Mouse (Mus musculus) limb, embryonic 15.5 days (tissue): Measurements from ENCODE around the gene St6galnac4. TPM values are rescaled to one million over a fixed set of nuclear protein-coding genes. Genes with fewer than 3 reads are reported as not detected.

ENCODE experiments used
- ATAC-seq: fragments of 200-750 bp; cut with Nextera tagmentation; 2 replicates; pipeline ENCODE4 v1.8.0; 2017; ENCODE audit warnings: low read depth, moderate TSS enrichment; ENCODE audit not compliant: insufficient number of reproducible peaks, low FRiP score, low TSS enrichment
- H3K27ac ChIP-seq: fragments of 300-500 bp; sonication (generic); 2 replicates; pipeline ENCODE4 v1.5.1; 2015; ENCODE audit warnings: moderate library complexity, mild to moderate bottlenecking, inconsistent platforms
- H3K27me3 ChIP-seq: fragments of 300-500 bp; sonication (generic); 2 replicates; pipeline ENCODE4 v1.6.1; 2015; ENCODE audit warnings: inconsistent platforms
- H3K36me3 ChIP-seq: fragments of 300-500 bp; sonication (generic); 2 replicates; pipeline ENCODE4 v1.6.1; 2015; ENCODE audit warnings: inconsistent platforms
- H3K4me1 ChIP-seq: fragments of 300-500 bp; sonication (generic); 2 replicates; pipeline ENCODE4 v1.6.1; 2015; ENCODE audit warnings: inconsistent platforms
- H3K4me2 ChIP-seq: fragments of 300-500 bp; sonication (generic); 2 replicates; pipeline ENCODE4 v1.6.1; 2015; ENCODE audit warnings: mild to moderate bottlenecking, inconsistent platforms
- H3K4me3 ChIP-seq: fragments of 300-500 bp; sonication (generic); 2 replicates; pipeline ENCODE4 v1.5.1; 2015; ENCODE audit warnings: mild to moderate bottlenecking, inconsistent platforms
- H3K9ac ChIP-seq: fragments of 300-500 bp; sonication (generic); 2 replicates; pipeline ENCODE4 v1.6.1; 2015; ENCODE audit warnings: inconsistent platforms
- H3K9me3 ChIP-seq: fragments of 300-500 bp; sonication (generic); 2 replicates; pipeline ENCODE4 v1.6.1; 2016; ENCODE audit warnings: inconsistent platforms
- WGBS: fragments of 180-500 bp; shearing (Covaris S2); methylation state at CpG from one replicate; pipeline ENCODE4 v1.1.7; 2015; 5-methylcytosine and 5-hydroxymethylcytosine counted together
- polyA plus RNA-seq: library from polyadenylated mRNA; unstranded; fragments of >200 nt; fragmentation: Nextera tagmentation; extraction: Ambion mirVana; gene quantifications from 2 replicates; pipeline ENCODE4 v1.2.1, GENCODE M21; 2015

St6galnac4 gene
- polyA plus RNA-seq, 1 experiment from 2014 or later, result 33.8 TPM

DNA sequence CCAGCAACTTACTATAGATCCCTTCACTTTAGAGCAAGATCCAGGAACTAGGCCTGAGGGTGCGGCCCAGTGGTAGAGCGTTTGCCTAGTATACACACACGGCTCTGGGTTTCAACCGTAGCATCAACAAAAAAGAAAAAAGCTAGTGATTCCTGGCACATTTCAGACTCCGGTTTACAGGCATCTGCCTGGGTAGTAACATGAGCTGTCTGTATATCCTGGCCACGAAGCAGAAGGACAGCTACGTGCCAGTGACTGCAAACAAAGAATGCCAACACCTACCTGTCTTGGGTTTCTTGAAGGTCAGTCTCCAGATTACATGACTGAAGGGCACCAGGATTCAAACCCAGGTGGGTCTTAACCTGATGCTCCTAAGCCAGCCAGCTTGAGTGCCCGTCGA lies 37.7 kb upstream of the St6galnac4 start:
- Histone ChIP-seq H3K4me1 (peaks cover 50% of the 10 kb centered on the region), H3K4me2 (0 out of 2 replicates have a peak overlapping the region, but pooled peaks have one; percentile 6)
- 42% methylated on average over 9 of the region's 9 CpGs for WGBS

DNA sequence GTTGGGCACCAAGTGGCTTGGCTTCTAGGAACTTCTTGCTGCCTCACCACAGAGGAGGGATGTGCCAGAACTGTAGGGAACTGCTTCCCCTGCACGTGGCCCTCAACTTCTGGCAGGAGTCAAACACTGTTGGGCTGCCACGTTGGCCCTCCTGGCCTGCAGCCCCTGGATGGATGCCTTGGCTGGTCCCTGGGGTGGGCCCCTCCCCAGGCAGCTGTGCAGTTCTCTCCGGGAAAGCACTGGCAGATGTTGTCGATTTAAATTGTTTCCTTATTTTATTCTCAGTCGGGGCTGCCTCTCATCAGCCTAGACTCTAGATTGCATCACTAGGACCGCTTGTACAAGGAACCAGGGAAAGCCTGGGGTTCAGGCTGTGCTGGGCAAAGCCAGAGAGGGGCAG lies 37.1 kb upstream of the St6galnac4 start:
- Histone ChIP-seq H3K27ac (peak overlapping the region; percentile 90), H3K9ac (no peak overlapping the region), H3K27me3 (no peaks in the 10 kb centered on the region), H3K4me1 (peaks cover 53% of the 10 kb centered on the region), H3K4me3 (no peak overlapping the region), H3K4me2 (0 out of 2 replicates have a peak overlapping the region, but pooled peaks have one; percentile 6), H3K36me3 (peaks cover 4% of the 10 kb centered on the region; the same call in 1 of the 2 replicates), H3K9me3 (no peaks in the 10 kb centered on the region)
- WGBS, result 23% methylated on average over 6 of the region's 6 CpGs
- ATAC-seq, result peak; percentile 89

More for the DNA sequence above, 37.7 kb upstream of the St6galnac4 start:
- Histone ChIP-seq H3K27me3 (no peaks in the 10 kb centered on the region), H3K9ac (no peak overlapping the region), H3K27ac (peak overlapping the region; percentile 90), H3K36me3 (peaks cover 4% of the 10 kb centered on the region; the same call in 1 of the 2 replicates), H3K9me3 (no peaks in the 10 kb centered on the region), H3K4me3 (no peak overlapping the region)
- ATAC-seq, result no peak

DNA sequence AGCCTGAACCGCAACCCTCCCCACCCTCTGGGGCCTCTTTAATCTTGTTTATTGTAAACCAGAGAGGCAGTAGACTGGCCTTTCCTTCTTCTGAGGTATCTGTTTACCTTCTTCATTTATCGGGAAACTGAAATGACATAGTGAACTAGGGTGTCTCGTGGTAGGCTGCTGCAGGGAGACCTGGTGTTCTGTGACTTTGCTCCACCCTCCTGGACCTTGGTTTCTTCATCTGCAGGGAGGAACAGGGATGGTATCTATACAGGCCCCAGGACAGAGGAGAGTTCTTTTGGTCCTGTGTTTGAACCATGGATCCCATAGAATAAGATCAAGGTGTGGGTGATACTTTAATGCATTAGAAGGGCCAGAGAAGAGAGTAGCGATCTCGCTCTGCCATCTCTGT lies 35.7 kb upstream of the St6galnac4 start:
- no peak for ATAC-seq
- Histone ChIP-seq H3K27me3 (no peaks in the 10 kb centered on the region), H3K9me3 (no peaks in the 10 kb centered on the region), H3K36me3 (peaks cover 8% of the 10 kb centered on the region; the same call in 1 of the 2 replicates), H3K27ac (0 out of 2 replicates have a peak overlapping the region, but pooled peaks have one; percentile 17), H3K4me3 (no peak overlapping the region), H3K4me1 (peaks cover 66% of the 10 kb centered on the region), H3K4me2 (no peak overlapping the region), H3K9ac (no peak overlapping the region)
- WGBS, result 68% methylated on average over 5 of the region's 5 CpGs

DNA sequence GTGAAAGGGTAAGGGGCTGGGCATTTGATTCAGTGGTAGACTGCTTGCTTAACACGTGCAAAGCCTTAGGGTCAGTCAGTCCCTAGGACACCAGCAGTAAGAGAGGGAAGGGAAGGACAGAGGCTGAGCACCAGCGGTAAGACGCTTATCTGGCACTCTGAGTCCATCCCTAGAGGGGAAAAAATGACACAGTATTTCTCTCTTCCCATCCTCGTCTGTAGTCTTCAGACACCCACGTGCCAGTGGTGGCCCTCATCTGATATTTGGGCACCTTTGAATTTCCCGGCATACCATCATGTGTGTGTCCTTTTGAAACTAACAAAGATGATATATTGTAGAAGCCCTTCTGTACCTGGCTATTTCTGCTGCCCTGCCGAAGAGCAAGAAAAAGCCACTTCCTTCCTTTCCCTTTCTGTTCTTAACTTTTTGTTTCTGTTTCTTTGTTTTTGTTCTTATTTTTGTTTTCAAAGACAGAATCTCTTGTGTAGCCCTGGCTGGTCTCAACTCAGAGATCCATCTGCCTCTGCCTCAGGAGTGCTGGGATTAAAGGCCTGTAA lies 33.2 kb upstream of the St6galnac4 start:
- Histone ChIP-seq H3K27ac (no peak overlapping the region; the same call in 1 of the 2 replicates), H3K4me1 (peaks cover 64% of the 10 kb centered on the region), H3K9me3 (no peaks in the 10 kb centered on the region), H3K4me3 (no peak overlapping the region), H3K36me3 (peaks cover 13% of the 10 kb centered on the region), H3K27me3 (no peaks in the 10 kb centered on the region), H3K9ac (no peak overlapping the region), H3K4me2 (no peak overlapping the region)
- WGBS, result 79% methylated on average over 7 of the region's 7 CpGs
- ATAC-seq, result no peak

DNA sequence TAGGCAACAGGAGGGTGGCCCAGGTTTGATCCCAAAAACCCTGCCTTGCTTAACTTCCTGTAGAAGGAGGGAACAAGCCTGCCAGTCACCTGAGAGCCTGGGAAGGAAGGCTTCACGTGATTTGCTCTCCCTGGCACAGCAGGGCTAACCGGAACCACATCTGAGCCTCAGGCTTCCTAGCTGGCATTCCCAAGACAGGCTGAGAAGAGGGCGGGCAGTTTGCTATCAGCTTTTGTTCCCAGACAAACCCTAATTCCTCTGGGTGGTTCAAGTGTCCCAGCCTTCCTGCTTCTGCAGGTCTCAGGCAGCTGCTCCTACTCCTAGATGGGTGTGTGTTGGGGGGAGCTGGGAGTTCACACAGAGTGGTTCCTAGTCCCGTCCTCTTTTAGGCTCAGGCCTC lies 31.4 kb upstream of the St6galnac4 start:
- Histone ChIP-seq H3K4me1 (peaks cover 46% of the 10 kb centered on the region), H3K36me3 (peaks cover 29% of the 10 kb centered on the region), H3K9ac (no peak overlapping the region), H3K4me2 (no peak overlapping the region), H3K27me3 (no peaks in the 10 kb centered on the region), H3K4me3 (no peak overlapping the region), H3K9me3 (no peaks in the 10 kb centered on the region), H3K27ac (peak overlapping the region; percentile 59)
- ATAC-seq, result peak; percentile 24; the same call in 1 of the 2 replicates
- WGBS, result 37% methylated on average over 4 of the region's 4 CpGs

DNA sequence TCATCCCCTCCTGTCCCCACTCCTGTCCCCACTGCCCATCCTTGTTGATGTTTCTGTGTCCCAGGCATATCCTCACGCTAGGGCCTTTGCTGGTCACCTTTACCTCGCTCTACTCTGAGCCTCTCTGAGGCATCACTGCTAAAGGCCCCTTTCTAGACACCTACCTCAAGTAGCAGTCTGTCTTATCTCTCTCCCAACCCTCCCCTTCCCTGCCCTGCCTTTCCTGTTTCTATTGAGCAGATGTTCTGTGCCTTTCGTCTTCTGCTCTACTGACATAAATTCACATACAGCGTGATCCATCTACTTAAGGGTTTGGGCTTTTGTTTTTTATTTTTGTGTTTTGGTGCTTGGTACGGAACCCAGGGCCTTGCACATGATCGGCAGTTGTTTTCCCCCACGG lies 30.9 kb upstream of the St6galnac4 start:
- WGBS, result 74% methylated on average over 7 of the region's 7 CpGs
- H3K4me3 ChIP-seq, result no peak overlapping the region
- H3K9me3 ChIP-seq, result no peaks in the 10 kb centered on the region
- H3K4me1 ChIP-seq, result peaks cover 40% of the 10 kb centered on the region
- H3K36me3 ChIP-seq, result peaks cover 34% of the 10 kb centered on the region
- H3K9ac ChIP-seq, result no peak overlapping the region
- H3K27ac ChIP-seq, result peak overlapping the region; percentile 59
- no peak overlapping the region for H3K4me2 ChIP-seq
- no peak for ATAC-seq
- no peaks in the 10 kb centered on the region for H3K27me3 ChIP-seq

DNA sequence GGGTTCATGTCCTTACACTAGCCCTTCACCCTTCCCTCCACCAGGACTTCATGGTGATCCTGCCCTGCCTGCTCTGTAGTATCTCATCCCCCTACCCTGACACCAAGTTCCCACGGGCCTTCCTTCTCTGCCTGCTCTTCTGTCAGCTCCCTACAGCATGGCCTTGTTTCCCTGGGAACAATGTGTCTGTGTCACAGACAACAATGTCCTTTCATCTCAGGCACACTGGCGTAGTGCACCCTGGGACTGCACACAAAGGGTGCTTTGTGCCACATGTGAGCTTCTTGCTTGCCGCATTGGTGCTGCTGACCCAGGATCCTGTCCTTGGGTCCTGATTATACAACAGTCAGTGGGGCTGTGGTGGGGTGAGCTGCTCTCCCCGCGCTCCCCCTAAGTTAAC lies 27.3 kb upstream of the St6galnac4 start:
- 69% methylated on average over 5 of the region's 5 CpGs for WGBS
- ATAC-seq, result 0 out of 2 replicates have a peak, but pooled peaks have one; percentile 41
- no peak overlapping the region for H3K4me2 ChIP-seq
- no peak overlapping the region for H3K4me3 ChIP-seq
- H3K36me3 ChIP-seq, result peaks cover 63% of the 10 kb centered on the region
- peaks cover 27% of the 10 kb centered on the region for H3K4me1 ChIP-seq
- H3K9ac ChIP-seq, result no peak overlapping the region
- H3K27me3 ChIP-seq, result no peaks in the 10 kb centered on the region
- H3K9me3 ChIP-seq, result no peaks in the 10 kb centered on the region
- peak overlapping the region; percentile 17; the same call in 1 of the 2 replicates for H3K27ac ChIP-seq

DNA sequence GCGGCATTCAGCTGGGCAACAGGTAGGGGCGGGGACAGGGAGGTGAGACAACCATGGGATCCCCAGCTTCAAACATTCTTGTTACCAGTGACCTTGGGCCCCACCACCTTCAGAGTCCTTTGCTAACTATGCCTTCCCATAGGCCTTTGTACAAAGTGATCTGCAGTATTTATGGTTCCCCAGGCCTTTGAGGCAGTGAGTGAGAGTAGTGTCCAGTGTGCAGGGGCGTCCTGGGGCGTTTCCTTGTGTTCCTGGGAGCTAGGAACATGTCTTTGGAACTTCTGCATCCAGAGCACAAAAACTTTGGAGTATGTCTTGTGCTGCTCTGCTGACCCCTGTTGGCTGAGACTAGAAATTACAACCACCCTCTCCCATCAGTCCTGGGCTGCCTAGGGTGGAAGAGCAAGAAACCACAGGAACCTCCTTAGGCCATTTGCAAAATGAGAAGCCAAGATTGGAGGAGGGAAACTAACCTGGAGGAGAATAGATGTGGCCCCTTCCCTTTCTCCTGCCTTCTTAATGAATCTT lies 20.3 kb upstream of the St6galnac4 start:
- Histone ChIP-seq H3K36me3 (peaks cover 63% of the 10 kb centered on the region), H3K4me1 (peaks cover 6% of the 10 kb centered on the region), H3K9me3 (no peaks in the 10 kb centered on the region), H3K4me3 (no peak overlapping the region), H3K27ac (peak overlapping the region; percentile 33; the same call in 1 of the 2 replicates), H3K4me2 (no peak overlapping the region), H3K9ac (no peak overlapping the region), H3K27me3 (no peaks in the 10 kb centered on the region)
- ATAC-seq, result no peak
- 37% methylated on average over 4 of the region's 4 CpGs for WGBS

DNA sequence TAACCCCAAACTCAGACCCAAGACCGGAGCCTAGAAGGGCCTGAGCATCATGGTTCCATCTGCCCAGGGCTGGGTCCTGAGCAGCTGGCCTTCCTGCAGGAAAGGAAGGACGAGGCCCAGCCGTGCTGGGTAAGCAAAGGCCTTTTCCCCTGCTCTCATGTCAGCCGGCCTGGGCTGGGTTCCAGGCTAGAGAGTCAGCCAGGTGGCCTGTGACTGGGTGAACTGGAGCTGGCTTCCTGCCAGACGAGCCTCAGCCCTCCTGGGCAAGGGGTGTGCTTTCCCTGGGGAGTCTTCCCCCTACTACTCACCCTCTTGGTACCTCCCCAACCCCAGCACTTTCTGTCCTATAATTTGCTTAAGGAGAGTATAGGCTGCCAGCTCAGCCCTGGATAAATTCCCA lies 18.7 kb upstream of the St6galnac4 start:
- peaks cover 62% of the 10 kb centered on the region for H3K36me3 ChIP-seq
- H3K27ac ChIP-seq, result no peak overlapping the region
- no peak overlapping the region for H3K4me2 ChIP-seq
- peaks cover 17% of the 10 kb centered on the region for H3K4me1 ChIP-seq
- no peak overlapping the region for H3K9ac ChIP-seq
- no peaks in the 10 kb centered on the region for H3K9me3 ChIP-seq
- no peak for ATAC-seq
- no peaks in the 10 kb centered on the region for H3K27me3 ChIP-seq
- 57% methylated on average over 5 of the region's 5 CpGs for WGBS
- no peak overlapping the region for H3K4me3 ChIP-seq

DNA sequence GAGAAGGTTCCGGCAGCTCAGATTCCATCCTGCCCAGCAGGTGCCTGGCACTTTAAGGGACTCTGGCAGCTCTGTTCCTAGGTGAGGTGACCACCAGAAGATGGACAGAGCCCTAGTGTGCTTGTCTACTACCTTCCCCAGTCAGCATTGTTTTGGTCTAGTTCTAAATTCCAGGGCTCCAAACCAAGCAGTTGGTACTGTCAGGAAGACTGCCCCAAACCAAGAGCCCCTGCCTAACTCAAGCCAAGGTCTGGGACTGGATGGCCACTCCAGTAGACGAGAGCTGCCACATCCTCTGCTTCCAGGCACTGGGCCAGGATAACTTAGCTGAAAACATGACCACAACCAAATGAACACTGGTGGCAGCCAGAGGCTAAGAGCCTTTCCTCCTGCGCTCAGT lies 18.0 kb upstream of the St6galnac4 start:
- 85% methylated on average over 3 of the region's 3 CpGs for WGBS

DNA sequence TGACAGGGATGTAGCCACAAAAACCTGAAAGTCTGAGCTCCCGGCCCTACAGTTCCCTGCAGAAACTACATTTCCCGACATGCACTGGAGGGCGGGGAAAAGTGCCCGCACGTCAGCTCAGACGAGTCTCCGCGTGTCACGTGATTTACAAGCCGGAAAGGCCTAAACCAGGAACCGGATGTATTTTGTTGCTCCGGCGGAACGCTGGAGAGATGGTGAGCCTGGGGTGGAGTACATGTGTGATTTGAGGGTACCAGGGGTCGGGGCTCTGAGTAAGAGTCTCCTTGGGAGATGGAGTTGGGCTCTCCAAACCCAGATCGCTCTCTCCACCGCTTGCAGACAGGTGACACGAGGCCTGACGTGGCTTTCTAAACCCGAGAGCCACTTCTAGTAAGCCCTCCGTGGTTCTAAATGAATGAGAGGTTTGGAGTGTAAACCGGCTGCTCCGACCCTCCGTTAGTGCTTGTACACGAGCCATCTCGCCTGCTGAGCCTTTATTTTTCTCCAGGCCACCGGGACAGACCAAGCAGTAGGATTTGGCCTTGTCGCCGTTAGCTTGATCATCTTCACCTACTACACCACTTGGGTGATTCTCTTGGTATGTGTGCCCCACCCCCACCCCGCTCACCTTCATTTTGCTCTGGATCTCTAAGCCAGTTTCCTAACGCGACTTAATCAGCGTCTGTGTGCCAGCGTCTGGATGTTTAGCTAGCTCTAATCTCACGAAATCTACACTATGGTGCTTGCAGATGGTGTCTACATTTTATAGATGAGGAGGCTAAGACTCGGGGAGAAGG lies 16.0 kb upstream of the St6galnac4 start, which contains the start of gene Dpm2:
TSS of gene Dpm2 (plus strand) at position 161 of the 797 bp plus-strand sequence.
- Histone ChIP-seq H3K27me3 (0 out of 2 replicates have a peak, but pooled peaks cover 3% of the 10 kb centered on the region), H3K27ac (peak within 1 kb of the TSS; percentile 63), H3K9ac (peak within 1 kb of the TSS; percentile 79), H3K4me2 (peak within 1 kb of the TSS; percentile 81), H3K4me3 (peak within 1 kb of the TSS; percentile 74), H3K36me3 (peaks cover 42% of the 10 kb centered on the region), H3K9me3 (no peaks in the 10 kb centered on the region), H3K4me1 (peaks cover 30% of the 10 kb centered on the region)
- under 1% methylated on average over 36 of the region's 36 CpGs for WGBS
- peak; percentile 63 for ATAC-seq

More for the DNA sequence above, 18.0 kb upstream of the St6galnac4 start:
- no peak for ATAC-seq
- H3K4me3 ChIP-seq, result no peak overlapping the region
- no peak overlapping the region for H3K27ac ChIP-seq
- H3K27me3 ChIP-seq, result no peaks in the 10 kb centered on the region
- peaks cover 17% of the 10 kb centered on the region for H3K4me1 ChIP-seq
- peaks cover 61% of the 10 kb centered on the region for H3K36me3 ChIP-seq
- no peak overlapping the region for H3K9ac ChIP-seq
- no peak overlapping the region for H3K4me2 ChIP-seq
- no peaks in the 10 kb centered on the region for H3K9me3 ChIP-seq

DNA sequence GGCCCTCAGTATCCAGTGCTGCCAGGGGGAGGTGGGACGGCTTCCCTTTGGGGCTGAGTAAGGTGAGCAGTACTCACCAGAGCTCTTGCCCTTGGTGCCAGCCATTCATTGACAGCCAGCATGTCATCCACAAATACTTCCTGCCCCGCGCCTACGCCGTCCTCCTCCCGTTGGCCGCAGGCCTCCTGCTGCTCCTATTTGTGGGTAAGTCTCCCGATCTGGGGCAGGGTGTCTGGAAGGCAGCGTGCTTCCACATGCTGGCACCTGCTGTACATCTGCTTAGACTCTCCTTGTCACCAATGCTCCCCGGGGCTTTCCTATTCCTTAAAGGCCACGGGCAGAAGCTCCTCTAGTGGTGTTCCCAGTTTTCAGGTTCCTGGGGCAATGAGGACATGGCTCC lies 14.7 kb upstream of the St6galnac4 start:
- no peak overlapping the region for H3K27ac ChIP-seq
- no peak overlapping the region for H3K4me3 ChIP-seq
- H3K27me3 ChIP-seq, result 0 out of 2 replicates have a peak, but pooled peaks cover 3% of the 10 kb centered on the region
- peaks cover 31% of the 10 kb centered on the region for H3K36me3 ChIP-seq
- H3K9ac ChIP-seq, result no peak overlapping the region
- no peak overlapping the region; the same call in 1 of the 2 replicates for H3K4me2 ChIP-seq
- no peak for ATAC-seq
- no peaks in the 10 kb centered on the region for H3K9me3 ChIP-seq
- WGBS, result 89% methylated on average over 11 of the region's 11 CpGs
- H3K4me1 ChIP-seq, result peaks cover 30% of the 10 kb centered on the region
